Mouse (Mus musculus) lung, adult 2 months (tissue): Measurements from ENCODE around the gene Anks1.

Experiments
- CTCF ChIP-seq: fragments of 200-500 bp; IDR thresholded peaks from 2 replicates; pipeline ENCODE4 v1.5.1; 2011; ENCODE audit warnings: mild to moderate bottlenecking, low read length, control low read depth; ENCODE audit not compliant: insufficient read depth
- POLR2A ChIP-seq: fragments of 200-500 bp; IDR thresholded peaks from 2 replicates; pipeline ENCODE4 v1.6.1; 2011; ENCODE audit warnings: low read depth, mild to moderate bottlenecking, control low read depth, low read length, borderline replicate concordance; ENCODE audit errors: extremely low read depth

- TF ChIP-seq POLR2A (no peak), CTCF (no peak)
Measured at GRCm38 (mm10) chr17:28036813-28037756, 128.0 kb downstream of the Anks1 start.
